Mouse (Mus musculus) kidney, postnatal 0 days (tissue): ENCODE data around the gene Snapc5. TPM values are rescaled to one million over a fixed set of nuclear protein-coding genes. Genes with fewer than 3 reads are reported as not detected.
"Not testable (repeated sequence)": the region's sequence is repeated elsewhere in the genome, so short reads cannot be mapped to it uniquely, and the experiment has no call there.

Experiments
- ATAC-seq: fragments of 200-750 bp; cut with Nextera tagmentation; replicated peaks from 2 replicates; pipeline ENCODE4 v1.8.0; 2017; ENCODE audit warnings: low read depth, moderate number of reproducible peaks, moderate TSS enrichment, moderate library complexity; ENCODE audit not compliant: low FRiP score
- DNase-seq: peaks from one replicate; pipeline ENCODE4 v3.0.0-alpha.2; 2016; ENCODE audit warnings: low spot score
- H3K27ac ChIP-seq: fragments of 300-500 bp; sonication (generic); 2 replicates; pipeline ENCODE4 v1.5.1; 2014; ENCODE audit warnings: mild to moderate bottlenecking
- H3K27me3 ChIP-seq: fragments of 300-500 bp; sonication (generic); 2 replicates; pipeline ENCODE4 v1.6.1; 2014; ENCODE audit warnings: low read length, mixed read lengths; ENCODE audit not compliant: insufficient read depth
- H3K36me3 ChIP-seq: fragments of 300-500 bp; sonication (generic); 2 replicates; pipeline ENCODE4 v1.6.1; 2014; ENCODE audit warnings: low read length, mixed read lengths; ENCODE audit not compliant: insufficient read depth
- H3K4me1 ChIP-seq: fragments of 300-500 bp; sonication (generic); replicated peaks from 2 replicates; pipeline ENCODE4 v1.6.1; 2014; ENCODE audit warnings: antibody characterized with exemption, low read length, mixed read lengths; ENCODE audit not compliant: insufficient read depth
- H3K4me2 ChIP-seq: fragments of 300-500 bp; sonication (generic); 2 replicates; pipeline ENCODE4 v1.6.1; 2014; ENCODE audit warnings: mild to moderate bottlenecking, low read length, moderate library complexity, mixed read lengths
- H3K4me3 ChIP-seq: fragments of 300-500 bp; sonication (generic); replicated peaks from 2 replicates; pipeline ENCODE4 v1.5.1; 2014; ENCODE audit warnings: low read depth, low read length
- H3K9ac ChIP-seq: fragments of 300-500 bp; sonication (generic); 2 replicates; pipeline ENCODE4 v1.6.1; 2014; ENCODE audit warnings: low read depth, low read length
- H3K9me3 ChIP-seq: fragments of 300-500 bp; sonication (generic); replicated peaks from 2 replicates; pipeline ENCODE4 v1.6.1; 2016; ENCODE audit warnings: low read length, inconsistent platforms, mixed read lengths
- CTCF ChIP-seq: IDR thresholded peaks from 2 replicates; pipeline ENCODE4 v1.5.1; 2016; ENCODE audit warnings: antibody characterized with exemption, low read depth, mild to moderate bottlenecking, moderate library complexity
- WGBS: fragments of 180-500 bp; shearing (Covaris S2); extraction: QIAGEN DNeasy Blood & Tissue Kit; methylation state at CpG from one replicate; pipeline ENCODE4 v1.1.7; 2014; 5-methylcytosine and 5-hydroxymethylcytosine counted together
- polyA plus RNA-seq: library from polyadenylated mRNA; unstranded; fragments of >200 nt; fragmentation: Nextera tagmentation; extraction: Ambion mirVana; gene quantifications from 2 replicates; pipeline ENCODE4 v1.2.1, GENCODE M21; 2015

Snapc5 gene
- polyA plus RNA-seq, 1 experiment from 2014 or later: 25.8 TPM

DNA sequence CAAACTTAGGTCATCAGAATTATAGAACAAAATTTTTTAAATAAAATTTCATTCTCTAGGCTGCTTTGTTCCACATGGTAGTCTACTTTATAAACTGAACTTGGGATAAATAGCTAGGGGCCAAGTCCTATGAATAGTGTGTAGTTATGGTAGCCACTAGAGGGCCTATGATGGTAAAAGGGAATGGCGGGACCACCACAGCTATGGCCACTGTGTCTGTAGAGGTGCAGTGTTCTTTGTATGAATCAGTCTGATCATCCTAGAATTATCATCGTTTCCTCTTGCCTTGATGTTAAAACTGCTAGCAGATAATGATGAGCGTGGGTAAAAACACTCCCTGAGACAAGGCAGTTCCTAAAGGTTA, 482 bp upstream of the Snapc5 start:
- Histone ChIP-seq H3K27ac (peak overlapping the region; percentile 90), H3K4me3 (peak overlapping the region; percentile 63), H3K9ac (no peak overlapping the region), H3K27me3 (no peaks in the 10 kb centered on the region), H3K36me3 (peaks cover 42% of the 10 kb centered on the region), H3K4me1 (peaks cover 7% of the 10 kb centered on the region; the same call in 1 of the 2 replicates), H3K4me2 (peak overlapping the region; percentile 60), H3K9me3 (no peaks in the 10 kb centered on the region)
- WGBS: 46% methylated on average over 3 of the region's 3 CpGs
- ATAC-seq (peak; percentile 50; the same call in 1 of the 2 replicates), DNase-seq (peak; percentile 84)
- peak; percentile 61; the same call in 1 of the 2 replicates for TF ChIP-seq CTCF

- not testable (repeated sequence) for H3K4me2 ChIP-seq, DNase-seq, H3K4me1 ChIP-seq, H3K9ac ChIP-seq, H3K27ac ChIP-seq, H3K9me3 ChIP-seq, H3K27me3 ChIP-seq, ATAC-seq, H3K4me3 ChIP-seq
- 93% methylated on average over 5 of the region's 5 CpGs for WGBS
- H3K36me3 ChIP-seq: peaks cover 27% of the 10 kb centered on the region
Measured at GRCm38 (mm10) chr9:64183295-64183694, 4.2 kb downstream of the Snapc5 start.

GRCm38 (mm10) chr9:64184166-64184840, 5.2 kb downstream of the Snapc5 start:
- WGBS: 93% methylated on average over 5 of the region's 5 CpGs
- Histone ChIP-seq H3K27me3 (no peaks in the 10 kb centered on the region), H3K4me3 (no peak overlapping the region), H3K9ac (no peak overlapping the region), H3K4me1 (peaks cover 4% of the 10 kb centered on the region; the same call in 1 of the 2 replicates), H3K36me3 (peaks cover 30% of the 10 kb centered on the region), H3K9me3 (no peaks in the 10 kb centered on the region), H3K27ac (no peak overlapping the region), H3K4me2 (no peak overlapping the region)
- DNase-seq (no peak), ATAC-seq (no peak)
- no peak for TF ChIP-seq CTCF

- no peak overlapping the region for H3K27ac ChIP-seq
- no peaks in the 10 kb centered on the region for H3K9me3 ChIP-seq
- WGBS: 93% methylated on average over 1 of the region's 1 CpGs
- no peaks in the 10 kb centered on the region for H3K27me3 ChIP-seq
- peaks cover 30% of the 10 kb centered on the region for H3K36me3 ChIP-seq
- DNase-seq (no peak), ATAC-seq (no peak)
- H3K4me2 ChIP-seq: no peak overlapping the region
- H3K9ac ChIP-seq: no peak overlapping the region
- no peak for TF ChIP-seq CTCF
- no peak overlapping the region for H3K4me3 ChIP-seq
- no peaks in the 10 kb centered on the region for H3K4me1 ChIP-seq
Measured at GRCm38 (mm10) chr9:64193879-64194278, 14.8 kb downstream of the Snapc5 start.

- DNase-seq (no peak), ATAC-seq (no peak)
- no peak overlapping the region for H3K4me3 ChIP-seq
- H3K36me3 ChIP-seq: peaks cover 22% of the 10 kb centered on the region
- no peaks in the 10 kb centered on the region for H3K27me3 ChIP-seq
- no peaks in the 10 kb centered on the region for H3K9me3 ChIP-seq
- H3K4me1 ChIP-seq: no peaks in the 10 kb centered on the region
- H3K9ac ChIP-seq: no peak overlapping the region
- H3K27ac ChIP-seq: no peak overlapping the region
- TF ChIP-seq CTCF: no peak
- no peak overlapping the region for H3K4me2 ChIP-seq
- 79% methylated on average over 4 of the region's 4 CpGs for WGBS
Measured at GRCm38 (mm10) chr9:64195554-64195953, 16.5 kb downstream of the Snapc5 start.

GRCm38 (mm10) chr9:64197524-64197923, 18.4 kb downstream of the Snapc5 start:
- H3K36me3 ChIP-seq: peaks cover 11% of the 10 kb centered on the region

More at GRCm38 (mm10) chr9:64197524-64197923, 18.4 kb downstream of the Snapc5 start:
- Histone ChIP-seq H3K27me3 (no peaks in the 10 kb centered on the region), H3K27ac (no peak overlapping the region), H3K9ac (no peak overlapping the region), H3K4me3 (no peak overlapping the region), H3K9me3 (no peaks in the 10 kb centered on the region), H3K4me2 (no peak overlapping the region), H3K4me1 (no peaks in the 10 kb centered on the region)
- WGBS: 72% methylated on average over 8 of the region's 8 CpGs
- ATAC-seq (no peak), DNase-seq (no peak)
- TF ChIP-seq CTCF: no peak
